Mouse (Mus musculus) central nervous system, embryonic 18 days (tissue): ENCODE data around the gene Hnf1b. TPM values are rescaled to one million over a fixed set of nuclear protein-coding genes. Genes with fewer than 3 reads are reported as not detected.

ENCODE experiments used
- polyA plus RNA-seq: library from polyadenylated mRNA; depleted of rRNA; stranded (reverse); fragments of >200 nt; gene quantifications from 2 replicates; pipeline ENCODE4 v1.2.3, GENCODE M21; 2012; rRNA removed

Gene Hnf1b
- 0.13 and 0.15 TPM in 2 replicates for polyA plus RNA-seq

GRCm38 (mm10) chr11:83849529-83850335 is at the start of gene Hnf1b:
Gene Hnf1b (plus strand): TSS chr11:83850063.

GRCm38 (mm10) chr11:83941950-83942840 is 92.3 kb downstream of the Hnf1b start, which contains the start of gene Ddx52:
Gene Ddx52 (plus strand): TSS chr11:83942062.

Other genes with a start within 250 kb of the Hnf1b start
- not detected in 2 replicates for gene Rpl9-ps1, start 204.4 kb upstream of the Hnf1b start, polyA plus RNA-seq
- 1.5 and 1.7 TPM in 2 replicates for gene Ccl3, start 200.7 kb upstream of the Hnf1b start, polyA plus RNA-seq
- 0.28 and 0.32 TPM in 2 replicates for gene Ccl4, start 187.5 kb upstream of the Hnf1b start, polyA plus RNA-seq
- not detected in 2 replicates for gene Wfdc17, start 146.1 kb upstream of the Hnf1b start, polyA plus RNA-seq
- gene Wfdc18, start 141.0 kb upstream of the Hnf1b start, polyA plus RNA-seq = 0.19 and 0.35 TPM in 2 replicates
- gene Wfdc21, start 103.1 kb upstream of the Hnf1b start, polyA plus RNA-seq = 0.19 TPM in 1 of 2 replicates, not detected in the other
- gene Heatr6, start 96.4 kb upstream of the Hnf1b start, polyA plus RNA-seq = 29.9 and 33.7 TPM in 2 replicates
- 15.7 and 16.9 TPM in 2 replicates for gene Ddx52, start 92.0 kb downstream of the Hnf1b start, polyA plus RNA-seq
- 22.9 and 24.8 TPM in 2 replicates for gene Synrg, start 114.4 kb downstream of the Hnf1b start, polyA plus RNA-seq
- gene Dusp14, start 219.2 kb downstream of the Hnf1b start, polyA plus RNA-seq = 11.0 and 11.5 TPM in 2 replicates